Mouse (Mus musculus) stomach, postnatal 0 days (tissue): ENCODE data around the gene Ssbp4.

Experiments used
- CTCF ChIP-seq: IDR thresholded peaks from 2 replicates; pipeline ENCODE4 v1.5.1; 2016; ENCODE audit warnings: antibody characterized with exemption, low read depth, mild to moderate bottlenecking, moderate library complexity
- EP300 ChIP-seq: optimal IDR thresholded peaks from 2 replicates; pipeline ENCODE3; 2016; ENCODE audit warnings: antibody characterized with exemption

DNA sequence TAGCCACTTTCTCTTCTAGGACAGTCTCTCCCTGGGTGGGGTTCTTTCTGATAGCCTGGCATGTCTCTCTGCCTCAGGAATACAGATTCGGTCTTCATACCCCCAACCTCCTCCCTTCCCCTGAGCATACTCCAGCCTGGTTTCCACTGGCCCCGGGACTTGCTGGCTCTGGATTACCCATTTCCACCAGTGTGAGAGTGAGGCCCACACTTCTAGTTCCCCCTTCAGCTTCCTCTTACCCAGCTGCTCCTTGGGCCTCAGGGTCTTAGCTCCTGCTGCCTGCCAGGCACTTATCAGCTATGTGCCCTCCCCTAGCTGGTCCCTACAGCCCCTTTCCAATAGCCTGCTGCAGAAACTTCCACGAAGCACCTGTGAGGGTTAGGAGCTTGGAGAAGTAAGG is 7.2 kb upstream of the Ssbp4 start, which contains the start of gene Lrrc25:
- TF ChIP-seq EP300 (no peak), CTCF (no peak)
